Mouse (Mus musculus) forebrain, embryonic 13.5 days (tissue): ENCODE results near the gene Mt3. TPM values are rescaled to one million over a fixed set of nuclear protein-coding genes. Genes with fewer than 3 reads are reported as not detected.

Experiments used
- ATAC-seq: fragments of 200-750 bp; cut with Nextera tagmentation; 2 replicates; pipeline ENCODE4 v1.8.0; 2017
- H3K27ac ChIP-seq: fragments of 300-500 bp; sonication (generic); 2 replicates; pipeline ENCODE4 v1.5.1; 2015; ENCODE audit warnings: inconsistent platforms, mild to moderate bottlenecking, moderate library complexity
- H3K27me3 ChIP-seq: fragments of 300-500 bp; sonication (generic); 2 replicates; pipeline ENCODE4 v1.6.1; 2015; ENCODE audit warnings: mild to moderate bottlenecking, inconsistent platforms
- H3K36me3 ChIP-seq: fragments of 300-500 bp; sonication (generic); 2 replicates; pipeline ENCODE4 v1.6.1; 2015; ENCODE audit warnings: mild to moderate bottlenecking, inconsistent platforms; ENCODE audit not compliant: poor library complexity, severe bottlenecking
- H3K4me1 ChIP-seq: fragments of 300-500 bp; sonication (generic); 2 replicates; pipeline ENCODE4 v1.6.1; 2015; ENCODE audit warnings: inconsistent platforms
- H3K4me2 ChIP-seq: fragments of 300-500 bp; sonication (generic); 2 replicates; pipeline ENCODE4 v1.6.1; 2015; ENCODE audit warnings: inconsistent platforms, mild to moderate bottlenecking, moderate library complexity
- H3K4me3 ChIP-seq: fragments of 300-500 bp; sonication (generic); 2 replicates; pipeline ENCODE4 v1.5.1; 2015; ENCODE audit warnings: mild to moderate bottlenecking, inconsistent platforms
- H3K9ac ChIP-seq: fragments of 300-500 bp; sonication (generic); 2 replicates; pipeline ENCODE4 v1.6.1; 2015; ENCODE audit warnings: mild to moderate bottlenecking, inconsistent platforms
- H3K9me3 ChIP-seq: fragments of 300-500 bp; sonication (generic); replicated peaks from 2 replicates; pipeline ENCODE4 v1.6.1; 2016; ENCODE audit warnings: inconsistent platforms
- WGBS: fragments of 180-500 bp; shearing (Covaris S2); methylation state at CpG from one replicate; pipeline ENCODE4 v1.1.7; 2015; 5-methylcytosine and 5-hydroxymethylcytosine counted together
- polyA plus RNA-seq: library from polyadenylated mRNA; unstranded; fragments of >200 nt; fragmentation: Nextera tagmentation; extraction: Ambion mirVana; gene quantifications from 2 replicates; pipeline ENCODE4 v1.2.1, GENCODE M21; 2015

The Mt3 gene
- polyA plus RNA-seq: 188 and 208 TPM in 2 replicates

DNA sequence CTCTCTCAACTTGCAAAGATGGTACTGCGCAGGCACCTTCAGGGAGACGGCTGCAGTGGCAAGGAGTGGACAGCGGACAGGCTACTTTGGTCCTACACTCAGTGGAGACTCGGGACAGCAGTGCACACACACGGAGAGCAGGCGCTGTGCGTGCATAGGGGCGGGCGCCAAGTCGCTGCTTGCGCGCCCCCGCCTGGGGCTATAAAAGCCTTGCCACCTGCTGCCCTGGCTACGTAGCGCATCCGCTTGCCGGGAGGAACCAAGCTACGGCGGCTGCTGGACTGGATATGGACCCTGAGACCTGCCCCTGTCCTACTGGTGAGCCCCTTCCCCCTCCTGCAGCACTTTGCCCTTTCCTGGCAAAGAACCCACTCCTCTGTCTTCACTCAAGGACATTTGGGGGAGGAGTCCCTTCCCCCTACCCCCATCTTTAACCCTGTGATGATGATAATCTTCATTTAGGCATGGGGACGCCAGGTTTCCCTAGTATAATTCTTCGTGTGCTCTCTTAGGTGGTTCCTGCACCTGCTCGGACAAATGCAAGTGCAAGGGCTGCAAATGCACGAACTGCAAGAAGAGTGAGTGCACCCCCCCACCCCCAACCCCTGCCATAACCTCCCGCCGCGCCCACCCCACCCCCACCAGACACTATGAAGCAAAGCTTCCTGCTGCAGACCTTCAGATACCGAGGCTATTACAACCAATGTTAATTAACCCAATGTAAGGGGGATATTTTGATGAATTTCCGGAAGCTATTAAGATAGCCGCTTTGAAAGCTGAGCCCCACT is at the start of gene Mt3:
Gene Mt3 (plus strand): TSS at position 95 of the 788 bp plus-strand sequence.
- peak within 1 kb of the TSS; percentile 80 for H3K27ac ChIP-seq
- no peaks in the 10 kb centered on the region for H3K9me3 ChIP-seq
- WGBS: 1% methylated on average over 29 of the region's 29 CpGs
- peak within 1 kb of the TSS; percentile 52 for H3K4me3 ChIP-seq
- H3K27me3 ChIP-seq: no peaks in the 10 kb centered on the region
- peak within 1 kb of the TSS; percentile 76 for H3K4me2 ChIP-seq
- ATAC-seq: peak; percentile 86
- H3K4me1 ChIP-seq: peaks cover 53% of the 10 kb centered on the region
- H3K9ac ChIP-seq: peak within 1 kb of the TSS; percentile 68
- H3K36me3 ChIP-seq: no peaks in the 10 kb centered on the region

DNA sequence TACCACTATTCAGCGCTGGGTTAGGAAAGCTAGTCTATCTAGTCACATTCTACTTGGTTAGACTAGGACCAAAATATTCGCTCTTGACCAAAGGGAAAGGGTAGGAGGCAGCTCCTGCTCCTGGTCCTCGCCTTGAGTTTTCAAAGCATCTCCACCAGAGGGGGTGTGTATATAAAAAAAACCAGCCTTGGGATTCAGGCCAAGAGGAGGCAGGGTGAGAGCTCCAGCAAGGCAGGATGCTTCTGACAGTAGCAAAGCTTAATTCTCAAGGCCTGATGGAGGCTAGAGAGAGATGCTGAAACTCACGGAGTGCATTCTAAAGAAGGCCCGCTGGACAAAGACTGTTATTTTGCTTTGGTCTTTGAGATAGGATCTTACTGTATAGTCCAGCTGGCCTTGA is 48.3 kb upstream of the Mt3 start:
- WGBS: 59% methylated on average over 5 of the region's 5 CpGs
- no peaks in the 10 kb centered on the region for H3K9me3 ChIP-seq
- peaks cover 4% of the 10 kb centered on the region for H3K4me1 ChIP-seq
- no peak overlapping the region for H3K9ac ChIP-seq
- no peak for ATAC-seq
- H3K27ac ChIP-seq: no peak overlapping the region
- H3K27me3 ChIP-seq: no peaks in the 10 kb centered on the region
- H3K4me2 ChIP-seq: no peak overlapping the region
- no peak overlapping the region for H3K4me3 ChIP-seq
- H3K36me3 ChIP-seq: no peaks in the 10 kb centered on the region

GRCm38 (mm10) chr8:94107871-94108270 is 44.5 kb upstream of the Mt3 start:
- ATAC-seq: no peak
- Histone ChIP-seq H3K9ac (no peak overlapping the region), H3K36me3 (no peaks in the 10 kb centered on the region), H3K4me2 (no peak overlapping the region), H3K9me3 (no peaks in the 10 kb centered on the region), H3K27me3 (no peaks in the 10 kb centered on the region), H3K4me1 (peaks cover 4% of the 10 kb centered on the region; the same call in 1 of the 2 replicates), H3K4me3 (no peak overlapping the region), H3K27ac (no peak overlapping the region)
- WGBS: 86% methylated on average over 3 of the region's 3 CpGs

DNA sequence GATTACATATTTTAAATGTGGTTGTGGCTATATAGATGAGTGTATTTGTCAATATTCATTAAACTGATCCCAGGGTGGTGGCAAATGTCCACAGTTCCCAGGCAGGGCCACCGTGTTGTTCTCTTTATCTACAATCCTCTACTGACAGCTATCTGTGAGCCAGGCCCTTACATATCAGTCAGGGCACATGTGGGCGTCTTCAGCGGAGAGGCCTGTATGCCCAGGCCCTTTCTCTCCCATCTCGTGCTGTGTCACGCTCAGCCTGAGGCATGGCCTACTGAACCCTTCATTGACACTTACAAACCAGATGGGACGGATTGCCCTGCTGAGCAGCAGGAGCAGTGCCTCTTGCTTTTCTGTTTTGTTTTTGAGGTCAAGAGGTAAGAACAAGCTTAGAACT is 43.0 kb upstream of the Mt3 start:
- no peak for ATAC-seq
- WGBS: 81% methylated on average over 6 of the region's 6 CpGs

GRCm38 (mm10) chr8:94109835-94110234 is 42.6 kb upstream of the Mt3 start:
- Histone ChIP-seq H3K4me2 (no peak overlapping the region), H3K4me1 (no peaks in the 10 kb centered on the region; the same call in 1 of the 2 replicates), H3K4me3 (no peak overlapping the region), H3K27ac (no peak overlapping the region), H3K9ac (no peak overlapping the region), H3K27me3 (no peaks in the 10 kb centered on the region), H3K36me3 (no peaks in the 10 kb centered on the region), H3K9me3 (no peaks in the 10 kb centered on the region)
- 83% methylated on average over 5 of the region's 5 CpGs for WGBS
- no peak for ATAC-seq

More for the DNA sequence above, 43.0 kb upstream of the Mt3 start:
- Histone ChIP-seq H3K4me3 (no peak overlapping the region), H3K9ac (no peak overlapping the region), H3K27me3 (no peaks in the 10 kb centered on the region), H3K9me3 (no peaks in the 10 kb centered on the region), H3K4me2 (no peak overlapping the region), H3K36me3 (no peaks in the 10 kb centered on the region), H3K27ac (no peak overlapping the region), H3K4me1 (peaks cover under 1% of the 10 kb centered on the region; the same call in 1 of the 2 replicates)

DNA sequence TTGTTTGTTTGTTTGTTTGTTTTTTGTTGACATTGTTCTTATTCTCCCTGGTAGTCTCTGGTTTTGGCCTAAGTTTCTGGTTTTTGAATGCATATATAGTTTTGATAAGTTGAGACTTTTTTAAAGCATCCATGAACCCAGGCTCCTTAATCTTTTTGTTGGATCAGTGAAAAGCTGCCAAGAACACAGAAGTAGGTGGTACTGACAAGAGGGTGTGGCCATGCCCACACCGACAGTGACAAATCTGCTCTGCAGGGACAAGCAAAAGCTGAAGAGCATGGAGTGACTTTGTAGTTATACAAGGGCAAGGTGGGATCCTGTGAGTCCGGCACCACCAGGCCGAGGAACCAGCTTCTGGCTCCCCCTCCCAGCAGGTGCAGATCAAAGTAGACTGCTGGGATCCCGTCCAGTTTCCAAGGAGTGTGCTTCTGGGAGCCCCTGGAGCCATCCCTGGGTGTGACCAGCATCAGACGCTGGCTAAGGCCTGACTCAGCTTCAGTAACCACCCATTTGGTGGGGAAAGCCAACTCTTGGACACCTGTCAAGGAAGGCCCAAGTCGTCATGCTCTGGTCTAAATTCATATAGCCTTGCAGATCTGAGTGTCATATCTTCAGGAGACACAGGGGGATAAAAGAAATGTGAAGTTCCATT is 41.8 kb upstream of the Mt3 start:
- Histone ChIP-seq H3K9ac (no peak overlapping the region), H3K36me3 (no peaks in the 10 kb centered on the region), H3K4me1 (no peaks in the 10 kb centered on the region; the same call in 1 of the 2 replicates), H3K4me3 (no peak overlapping the region), H3K27ac (no peak overlapping the region), H3K4me2 (no peak overlapping the region), H3K27me3 (no peaks in the 10 kb centered on the region), H3K9me3 (no peaks in the 10 kb centered on the region)
- ATAC-seq: no peak
- 70% methylated on average over 6 of the region's 6 CpGs for WGBS

GRCm38 (mm10) chr8:94113435-94113834 is 39.0 kb upstream of the Mt3 start:
- Histone ChIP-seq H3K36me3 (no peaks in the 10 kb centered on the region), H3K27me3 (no peaks in the 10 kb centered on the region), H3K9me3 (no peaks in the 10 kb centered on the region), H3K4me3 (no peak overlapping the region), H3K9ac (no peak overlapping the region), H3K4me1 (peaks cover 11% of the 10 kb centered on the region), H3K4me2 (no peak overlapping the region), H3K27ac (no peak overlapping the region)
- 50% methylated on average over 1 of the region's 1 CpGs for WGBS
- no peak for ATAC-seq

DNA sequence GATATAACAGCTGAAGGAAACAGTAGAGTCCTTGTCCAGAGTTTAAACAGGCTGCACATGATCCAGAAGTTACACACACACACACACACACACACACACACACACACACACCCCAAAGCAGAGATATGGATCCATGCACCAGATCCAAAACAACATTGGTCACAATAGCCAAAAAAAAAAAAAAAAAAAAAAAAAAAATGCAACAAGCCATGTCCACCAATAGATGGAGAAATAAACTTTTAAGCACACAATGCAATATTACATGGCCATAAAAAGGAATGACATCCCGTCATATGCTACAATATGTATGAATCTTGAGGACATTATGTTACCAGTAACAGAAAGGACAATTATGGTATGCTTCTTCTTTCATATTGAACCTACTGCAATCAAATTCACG is 38.4 kb upstream of the Mt3 start:
- no peak overlapping the region for H3K27ac ChIP-seq
- no peaks in the 10 kb centered on the region for H3K36me3 ChIP-seq
- WGBS: 81% methylated on average over 2 of the region's 2 CpGs
- no peak overlapping the region for H3K9ac ChIP-seq
- H3K9me3 ChIP-seq: no peaks in the 10 kb centered on the region
- no peak overlapping the region for H3K4me3 ChIP-seq
- H3K4me2 ChIP-seq: no peak overlapping the region
- no peaks in the 10 kb centered on the region for H3K27me3 ChIP-seq
- no peak for ATAC-seq
- peaks cover 17% of the 10 kb centered on the region for H3K4me1 ChIP-seq

- Histone ChIP-seq H3K9me3 (no peaks in the 10 kb centered on the region), H3K36me3 (no peaks in the 10 kb centered on the region), H3K4me2 (peak overlapping the region; percentile 20), H3K4me1 (peaks cover 54% of the 10 kb centered on the region), H3K4me3 (no peak overlapping the region), H3K9ac (no peak overlapping the region), H3K27me3 (no peaks in the 10 kb centered on the region), H3K27ac (peak overlapping the region; percentile 95)
- under 1% methylated on average over 6 of the region's 6 CpGs for WGBS
- ATAC-seq: peak; percentile 95
Measured at GRCm38 (mm10) chr8:94118776-94119430, 33.5 kb upstream of the Mt3 start.

DNA sequence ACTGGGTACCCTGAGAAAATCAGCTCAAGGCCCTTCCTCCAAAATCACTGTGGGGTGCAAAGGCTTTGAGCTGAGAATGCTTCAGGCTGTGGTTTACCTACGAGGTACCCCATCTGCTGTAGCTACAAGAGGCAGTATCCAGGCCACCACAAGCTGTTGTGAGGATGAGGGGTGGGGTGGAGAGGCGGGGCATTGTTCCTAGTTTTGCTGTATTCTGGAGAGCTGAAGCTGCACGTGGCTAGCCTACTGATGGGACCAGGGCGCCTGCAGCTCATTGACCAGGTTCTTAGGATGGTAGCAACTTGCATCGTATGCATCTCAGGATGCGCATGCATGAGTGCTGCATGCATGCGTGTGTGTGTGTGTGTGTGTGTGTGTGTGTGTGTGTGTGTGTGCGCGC is 30.8 kb upstream of the Mt3 start:
- Histone ChIP-seq H3K4me2 (no peak overlapping the region), H3K36me3 (no peaks in the 10 kb centered on the region), H3K9ac (no peak overlapping the region), H3K9me3 (no peaks in the 10 kb centered on the region), H3K27me3 (no peaks in the 10 kb centered on the region), H3K4me1 (peaks cover 56% of the 10 kb centered on the region), H3K27ac (peak overlapping the region; percentile 79), H3K4me3 (no peak overlapping the region)
- 76% methylated on average over 9 of the region's 9 CpGs for WGBS
- no peak for ATAC-seq

GRCm38 (mm10) chr8:94122711-94123468 is 29.5 kb upstream of the Mt3 start:
- H3K4me1 ChIP-seq: peaks cover 59% of the 10 kb centered on the region
- no peak for ATAC-seq
- H3K4me2 ChIP-seq: no peak overlapping the region
- no peaks in the 10 kb centered on the region for H3K9me3 ChIP-seq
- no peak overlapping the region for H3K9ac ChIP-seq
- H3K36me3 ChIP-seq: no peaks in the 10 kb centered on the region
- WGBS: 47% methylated on average over 8 of the region's 8 CpGs
- H3K4me3 ChIP-seq: no peak overlapping the region
- no peaks in the 10 kb centered on the region for H3K27me3 ChIP-seq
- H3K27ac ChIP-seq: peak overlapping the region; percentile 51
